Mouse (Mus musculus) cortical plate, adult 2 months (tissue): ENCODE measurements at regions not wholly inside any gene's neighbourhood (a gene's known extent, or its start where the extent isn't known, plus 50 kb on each side); places are given as distances from the start of the nearest gene placed in this dataset.

Experiments
- CTCF ChIP-seq: fragments of 200-500 bp; IDR thresholded peaks from 2 replicates; pipeline ENCODE4 v1.5.1; 2011; ENCODE audit warnings: mild to moderate bottlenecking, control low read depth, low read length; ENCODE audit not compliant: insufficient read depth; ENCODE audit errors: extremely low read depth
- POLR2A ChIP-seq: fragments of 200-500 bp; IDR thresholded peaks from 2 replicates; pipeline ENCODE4 v1.6.1; 2011; ENCODE audit warnings: mild to moderate bottlenecking, low read length, control low read depth; ENCODE audit not compliant: insufficient read depth; ENCODE audit errors: extremely low read depth

GRCm38 (mm10) chr8:89956482-89957020 is 391.6 kb downstream of the Tox3 start:
- TF ChIP-seq CTCF (no peak), POLR2A (no peak)
